Mouse (Mus musculus) limb, embryonic 12.5 days (tissue): ENCODE results near the gene Tmem45b. TPM values are rescaled to one million over a fixed set of nuclear protein-coding genes. Genes with fewer than 3 reads are reported as not detected.

Experiments
- ATAC-seq: fragments of 200-750 bp; cut with Nextera tagmentation; 2 replicates; pipeline ENCODE4 v1.8.0; 2017; ENCODE audit warnings: low read depth, moderate TSS enrichment; ENCODE audit not compliant: insufficient number of reproducible peaks, insufficient read depth, low FRiP score, low TSS enrichment
- H3K27ac ChIP-seq: fragments of 300-500 bp; sonication (generic); 2 replicates; pipeline ENCODE4 v1.5.1; 2016; ENCODE audit warnings: mild to moderate bottlenecking, moderate library complexity
- H3K27me3 ChIP-seq: fragments of 300-500 bp; sonication (generic); 2 replicates; pipeline ENCODE4 v1.6.1; 2016; ENCODE audit warnings: mild to moderate bottlenecking, moderate library complexity
- H3K36me3 ChIP-seq: fragments of 300-500 bp; sonication (generic); 2 replicates; pipeline ENCODE4 v1.6.1; 2016; ENCODE audit warnings: mild to moderate bottlenecking, moderate library complexity
- H3K4me1 ChIP-seq: fragments of 300-500 bp; sonication (generic); replicated peaks from 2 replicates; pipeline ENCODE4 v1.6.1; 2016
- H3K4me2 ChIP-seq: fragments of 300-500 bp; sonication (generic); 2 replicates; pipeline ENCODE4 v1.6.1; 2016; ENCODE audit warnings: mild to moderate bottlenecking, moderate library complexity
- H3K4me3 ChIP-seq: fragments of 300-500 bp; sonication (generic); replicated peaks from 2 replicates; pipeline ENCODE4 v1.5.1; 2016; ENCODE audit warnings: mild to moderate bottlenecking
- H3K9ac ChIP-seq: fragments of 300-500 bp; sonication (generic); replicated peaks from 2 replicates; pipeline ENCODE4 v1.6.1; 2016; ENCODE audit warnings: mild to moderate bottlenecking, moderate library complexity
- H3K9me3 ChIP-seq: fragments of 300-500 bp; sonication (generic); 2 replicates; pipeline ENCODE4 v1.6.1; 2016; ENCODE audit warnings: mild to moderate bottlenecking, moderate library complexity
- WGBS: fragments of 180-500 bp; shearing (Covaris S2); methylation state at CpG from one replicate; pipeline ENCODE4 v1.1.7; 2016; 5-methylcytosine and 5-hydroxymethylcytosine counted together
- polyA plus RNA-seq: library from polyadenylated mRNA; unstranded; fragments of >200 nt; fragmentation: Nextera tagmentation; extraction: Ambion mirVana; gene quantifications from 2 replicates; pipeline ENCODE4 v1.2.1, GENCODE M21; 2016

Gene Tmem45b
- polyA plus RNA-seq, 1 experiment from 2014 or later: not detected

GRCm38 (mm10) chr9:31438834-31439233, 25.4 kb downstream of the Tmem45b start:
- Histone ChIP-seq H3K4me2 (no peak overlapping the region), H3K4me1 (no peaks in the 10 kb centered on the region), H3K9me3 (no peaks in the 10 kb centered on the region), H3K4me3 (no peak overlapping the region), H3K27ac (no peak overlapping the region), H3K27me3 (no peaks in the 10 kb centered on the region), H3K9ac (no peak overlapping the region), H3K36me3 (no peaks in the 10 kb centered on the region)
- ATAC-seq: no peak
- 70% methylated on average over 5 of the region's 5 CpGs for WGBS

DNA sequence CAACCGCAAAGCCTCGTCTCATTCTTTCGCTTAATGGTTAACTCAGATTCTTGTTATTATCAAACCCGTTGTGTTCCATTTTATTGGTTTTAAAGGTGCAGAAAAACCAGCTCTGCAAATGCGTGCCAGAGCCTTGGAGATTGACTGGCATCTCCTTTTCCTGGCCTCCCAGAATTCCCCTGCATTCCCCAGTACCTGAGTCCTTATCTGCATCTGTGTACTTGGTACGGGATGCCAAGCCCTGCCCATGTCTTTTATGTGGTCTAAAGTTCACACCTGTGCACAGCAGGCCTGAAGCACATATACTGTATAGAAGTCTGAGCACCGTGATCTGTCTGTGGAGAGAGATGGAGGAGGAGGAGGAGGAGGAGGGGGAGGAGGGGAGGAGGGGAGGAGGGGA, 26.4 kb downstream of the Tmem45b start:
- Histone ChIP-seq H3K27me3 (no peaks in the 10 kb centered on the region), H3K4me2 (no peak overlapping the region), H3K4me1 (no peaks in the 10 kb centered on the region), H3K9me3 (no peaks in the 10 kb centered on the region), H3K9ac (no peak overlapping the region), H3K36me3 (no peaks in the 10 kb centered on the region), H3K27ac (no peak overlapping the region), H3K4me3 (no peak overlapping the region)
- no peak for ATAC-seq
- 70% methylated on average over 7 of the region's 7 CpGs for WGBS

DNA sequence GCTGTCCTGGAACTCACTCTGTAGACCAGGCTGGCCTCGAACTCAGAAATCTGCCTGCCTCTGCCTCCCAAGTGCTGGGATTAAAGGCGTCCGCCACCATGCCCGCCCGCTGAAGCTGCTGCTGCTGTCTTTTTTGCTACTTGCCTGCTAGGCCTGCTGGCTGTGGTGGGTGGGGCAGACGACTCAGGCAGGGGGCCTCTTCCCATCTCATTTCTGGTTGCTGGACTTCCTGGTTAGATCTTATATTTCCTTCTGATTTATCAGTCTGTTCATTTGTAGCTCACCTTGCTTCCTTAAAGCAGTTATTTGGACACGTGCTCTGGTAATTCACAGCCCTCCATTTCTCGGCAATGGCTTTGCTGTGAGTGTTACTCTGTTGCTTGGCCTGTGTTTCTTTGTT, 28.8 kb downstream of the Tmem45b start:
- no peaks in the 10 kb centered on the region for H3K36me3 ChIP-seq
- H3K4me3 ChIP-seq: no peak overlapping the region
- no peak overlapping the region for H3K4me2 ChIP-seq
- no peak for ATAC-seq
- WGBS: 87% methylated on average over 8 of the region's 8 CpGs
- H3K27ac ChIP-seq: no peak overlapping the region
- H3K4me1 ChIP-seq: no peaks in the 10 kb centered on the region
- no peaks in the 10 kb centered on the region for H3K27me3 ChIP-seq
- no peak overlapping the region for H3K9ac ChIP-seq
- H3K9me3 ChIP-seq: no peaks in the 10 kb centered on the region

GRCm38 (mm10) chr9:31433431-31433830, 30.8 kb downstream of the Tmem45b start:
- H3K4me1 ChIP-seq: no peaks in the 10 kb centered on the region
- no peaks in the 10 kb centered on the region for H3K27me3 ChIP-seq
- WGBS: 77% methylated on average over 3 of the region's 3 CpGs
- H3K36me3 ChIP-seq: no peaks in the 10 kb centered on the region
- no peak overlapping the region for H3K9ac ChIP-seq
- no peak for ATAC-seq
- no peak overlapping the region for H3K4me3 ChIP-seq
- H3K9me3 ChIP-seq: no peaks in the 10 kb centered on the region
- H3K27ac ChIP-seq: no peak overlapping the region
- no peak overlapping the region for H3K4me2 ChIP-seq

DNA sequence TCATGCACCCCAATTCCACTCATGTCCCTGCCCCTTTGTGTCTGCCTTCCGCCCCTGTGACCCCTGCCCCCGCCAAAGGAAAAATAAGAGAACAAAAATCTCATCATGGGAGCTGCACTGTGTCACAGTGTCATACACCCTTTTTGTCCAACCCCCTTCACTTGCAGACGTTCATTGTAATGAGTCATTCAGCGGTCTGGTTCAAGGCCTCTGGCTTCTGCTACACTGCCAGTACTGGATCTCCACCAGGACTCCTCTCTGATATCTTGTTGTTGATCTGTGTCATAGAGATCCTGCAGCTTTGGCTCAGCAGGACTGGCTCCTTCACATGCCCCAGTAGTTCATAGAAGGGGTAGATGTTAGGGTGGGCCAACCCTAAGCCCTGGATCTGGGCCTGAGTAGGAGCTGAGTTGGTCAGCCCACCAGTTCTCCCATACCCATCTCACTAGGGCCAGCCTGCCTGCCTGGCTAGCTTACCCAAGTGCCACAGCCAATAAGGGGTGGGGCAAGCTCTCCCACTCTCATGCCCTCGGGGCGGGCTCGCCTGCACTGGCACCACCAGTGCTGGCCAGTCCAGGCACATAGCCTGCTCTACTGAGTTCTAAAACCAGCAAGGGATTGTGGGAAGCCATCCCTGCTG, 31.8 kb downstream of the Tmem45b start:
- H3K4me1 ChIP-seq: no peaks in the 10 kb centered on the region
- ATAC-seq: no peak
- no peaks in the 10 kb centered on the region for H3K36me3 ChIP-seq
- WGBS: 77% methylated on average over 7 of the region's 7 CpGs
- no peak overlapping the region for H3K4me2 ChIP-seq
- no peaks in the 10 kb centered on the region for H3K27me3 ChIP-seq
- H3K4me3 ChIP-seq: no peak overlapping the region
- H3K9ac ChIP-seq: no peak overlapping the region
- no peaks in the 10 kb centered on the region for H3K9me3 ChIP-seq
- H3K27ac ChIP-seq: no peak overlapping the region

DNA sequence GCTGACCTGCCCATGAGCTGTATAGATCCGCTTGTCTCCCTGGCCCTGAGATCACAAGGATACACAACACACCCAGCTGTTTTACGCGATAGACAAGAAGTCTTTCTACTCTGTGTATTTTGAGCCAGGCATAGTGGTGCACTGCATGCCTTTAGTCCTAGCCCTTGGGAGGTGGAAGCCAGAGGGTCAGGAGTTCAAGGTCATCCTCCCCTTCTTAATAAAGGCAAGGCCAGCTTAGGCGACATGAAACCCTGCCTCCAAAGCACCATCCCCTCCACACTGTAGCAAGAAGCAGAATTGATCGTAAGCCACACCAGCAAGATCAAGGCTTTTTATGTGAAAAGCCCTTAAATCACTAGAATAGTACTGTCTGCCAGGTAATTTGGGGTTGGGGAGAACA, 32.5 kb downstream of the Tmem45b start:
- no peaks in the 10 kb centered on the region for H3K9me3 ChIP-seq
- no peak overlapping the region for H3K4me3 ChIP-seq
- no peaks in the 10 kb centered on the region for H3K27me3 ChIP-seq
- H3K4me1 ChIP-seq: no peaks in the 10 kb centered on the region
- no peaks in the 10 kb centered on the region for H3K36me3 ChIP-seq
- ATAC-seq: no peak
- H3K9ac ChIP-seq: no peak overlapping the region
- H3K4me2 ChIP-seq: no peak overlapping the region
- H3K27ac ChIP-seq: no peak overlapping the region
- WGBS: 78% methylated on average over 5 of the region's 5 CpGs

- Histone ChIP-seq H3K27me3 (no peaks in the 10 kb centered on the region), H3K4me1 (no peaks in the 10 kb centered on the region), H3K4me2 (no peak overlapping the region), H3K9me3 (no peaks in the 10 kb centered on the region), H3K9ac (no peak overlapping the region), H3K4me3 (no peak overlapping the region), H3K36me3 (no peaks in the 10 kb centered on the region), H3K27ac (no peak overlapping the region)
- ATAC-seq: no peak
- 78% methylated on average over 9 of the region's 9 CpGs for WGBS
Observed at GRCm38 (mm10) chr9:31430011-31430410, 34.3 kb downstream of the Tmem45b start.

DNA sequence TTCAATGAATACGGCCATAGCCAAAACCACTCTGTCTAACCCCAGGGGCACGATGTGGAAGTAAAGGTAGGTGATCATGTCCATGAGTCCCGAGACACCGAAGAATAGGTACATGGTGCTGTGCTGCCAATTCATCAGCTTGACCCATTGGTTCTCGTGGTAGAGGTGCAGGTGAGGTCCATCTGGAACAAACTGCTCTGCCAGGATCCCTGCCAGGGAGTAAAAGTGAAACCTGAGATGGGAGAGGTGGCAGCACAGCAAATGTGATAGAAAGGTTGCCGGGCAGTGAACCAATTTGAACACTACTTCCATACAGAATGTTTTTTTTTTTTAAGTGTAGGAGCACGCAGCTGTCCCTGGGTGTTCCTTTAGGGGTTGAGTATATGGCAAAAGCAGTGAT, 35.3 kb downstream of the Tmem45b start:
- no peak overlapping the region for H3K4me2 ChIP-seq
- 83% methylated on average over 7 of the region's 7 CpGs for WGBS

DNA sequence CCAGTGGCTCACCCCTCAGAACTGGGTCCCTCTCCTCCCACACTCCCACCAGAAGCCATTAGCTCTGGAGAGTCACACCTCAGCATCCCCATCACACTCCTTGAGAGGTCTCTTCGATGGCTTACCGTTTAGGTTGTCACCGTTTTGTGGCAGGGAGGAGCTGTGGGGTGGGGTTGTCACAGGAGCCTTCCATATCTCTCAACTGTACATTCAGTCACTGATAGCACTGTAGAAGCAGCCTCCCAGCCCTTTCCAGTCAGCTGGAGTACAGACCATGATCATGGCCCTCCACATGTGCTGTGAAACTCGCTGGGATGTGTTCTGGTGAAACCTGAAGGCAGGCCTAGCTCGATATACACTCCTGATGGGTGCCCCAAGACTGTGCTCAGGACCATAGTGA, 42.1 kb downstream of the Tmem45b start:
- peaks cover 55% of the 10 kb centered on the region for H3K36me3 ChIP-seq
- no peak overlapping the region for H3K9ac ChIP-seq
- no peaks in the 10 kb centered on the region for H3K27me3 ChIP-seq
- no peak overlapping the region for H3K4me3 ChIP-seq
- 87% methylated on average over 5 of the region's 5 CpGs for WGBS
- H3K9me3 ChIP-seq: no peaks in the 10 kb centered on the region
- H3K4me1 ChIP-seq: no peaks in the 10 kb centered on the region
- H3K27ac ChIP-seq: no peak overlapping the region
- no peak for ATAC-seq
- H3K4me2 ChIP-seq: no peak overlapping the region

More for the DNA sequence above, 35.3 kb downstream of the Tmem45b start:
- Histone ChIP-seq H3K9ac (no peak overlapping the region), H3K27me3 (no peaks in the 10 kb centered on the region), H3K4me3 (no peak overlapping the region), H3K36me3 (0 out of 2 replicates have a peak, but pooled peaks cover under 1% of the 10 kb centered on the region), H3K27ac (no peak overlapping the region), H3K9me3 (no peaks in the 10 kb centered on the region), H3K4me1 (no peaks in the 10 kb centered on the region)
- no peak for ATAC-seq

DNA sequence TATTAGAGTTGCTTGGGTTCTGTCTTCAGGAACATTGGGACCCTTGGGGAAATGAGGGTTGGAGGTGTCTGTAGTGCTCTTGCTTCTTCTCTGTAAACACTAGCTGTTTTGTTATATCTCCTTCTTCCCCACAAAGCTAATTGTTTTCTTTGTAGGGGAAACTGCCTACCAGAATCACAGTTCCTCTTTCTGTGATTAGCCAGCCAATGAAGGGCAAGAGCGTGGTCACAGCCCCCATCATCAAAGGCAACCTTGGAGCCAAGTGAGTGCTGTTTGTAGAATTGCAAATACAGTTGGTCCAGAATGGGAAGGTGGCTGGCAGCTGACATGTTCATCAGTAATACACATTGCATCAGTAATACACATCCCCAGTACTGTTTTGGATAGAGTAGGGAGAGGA, 45.4 kb downstream of the Tmem45b start:
- H3K36me3 ChIP-seq: peaks cover 83% of the 10 kb centered on the region
- no peak overlapping the region for H3K4me3 ChIP-seq
- H3K4me2 ChIP-seq: no peak overlapping the region
- H3K9me3 ChIP-seq: no peaks in the 10 kb centered on the region
- ATAC-seq: no peak
- H3K27ac ChIP-seq: no peak overlapping the region
- no peaks in the 10 kb centered on the region for H3K4me1 ChIP-seq
- WGBS: 83% methylated on average over 1 of the region's 1 CpGs
- no peak overlapping the region for H3K9ac ChIP-seq
- no peaks in the 10 kb centered on the region for H3K27me3 ChIP-seq

GRCm38 (mm10) chr9:31412165-31412564, 52.1 kb downstream of the Tmem45b start:
- 91% methylated on average over 4 of the region's 4 CpGs for WGBS
- H3K4me3 ChIP-seq: no peak overlapping the region
- no peak overlapping the region for H3K27ac ChIP-seq
- no peaks in the 10 kb centered on the region for H3K27me3 ChIP-seq
- H3K9me3 ChIP-seq: no peaks in the 10 kb centered on the region
- no peaks in the 10 kb centered on the region for H3K4me1 ChIP-seq
- no peak overlapping the region for H3K9ac ChIP-seq
- no peak overlapping the region for H3K4me2 ChIP-seq
- no peak for ATAC-seq
- H3K36me3 ChIP-seq: peaks cover 92% of the 10 kb centered on the region

DNA sequence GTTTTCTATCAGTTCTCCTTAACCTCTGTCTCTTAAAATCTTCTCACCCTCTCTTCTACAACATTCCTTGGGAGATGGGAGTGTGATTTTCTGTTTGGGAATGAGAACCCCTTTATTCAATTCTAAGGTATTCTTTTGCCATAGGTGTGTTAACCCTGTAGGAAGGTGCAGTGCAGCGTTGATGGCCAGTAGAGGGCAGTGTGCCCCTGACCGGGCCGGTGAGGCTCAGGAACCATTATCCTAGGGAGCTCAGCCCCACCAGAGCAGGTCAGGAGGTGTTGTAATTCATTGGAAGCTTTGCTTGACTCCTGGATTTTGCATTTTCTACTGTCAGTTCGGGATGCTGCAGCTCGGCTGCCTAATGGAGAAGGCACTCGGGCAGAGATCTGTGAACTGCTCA, 59.0 kb downstream of the Tmem45b start:
- Histone ChIP-seq H3K4me1 (no peaks in the 10 kb centered on the region), H3K27ac (no peak overlapping the region), H3K27me3 (no peaks in the 10 kb centered on the region), H3K4me3 (no peak overlapping the region), H3K36me3 (peaks cover 92% of the 10 kb centered on the region), H3K4me2 (no peak overlapping the region), H3K9ac (no peak overlapping the region), H3K9me3 (no peaks in the 10 kb centered on the region)
- ATAC-seq: no peak
- WGBS: 63% methylated on average over 6 of the region's 6 CpGs
